Mouse (Mus musculus) forebrain, embryonic 15.5 days (tissue): Measurements from ENCODE around the gene Jade2. TPM values are rescaled to one million over a fixed set of nuclear protein-coding genes. Genes with fewer than 3 reads are reported as not detected.
A peak's percentile ranks its signal among the peaks of the same experiment; 100 is the strongest.

Source experiments
- ATAC-seq: fragments of 200-750 bp; cut with Nextera tagmentation; replicated peaks from 2 replicates; pipeline ENCODE4 v1.8.0; 2017; ENCODE audit warnings: mild to moderate bottlenecking, moderate TSS enrichment, moderate library complexity
- H3K27ac ChIP-seq: fragments of 300-500 bp; sonication (generic); replicated peaks from 2 replicates; pipeline ENCODE4 v1.5.1; 2015; ENCODE audit warnings: mild to moderate bottlenecking, inconsistent platforms
- H3K27me3 ChIP-seq: fragments of 300-500 bp; sonication (generic); 2 replicates; pipeline ENCODE4 v1.6.1; 2015; ENCODE audit warnings: inconsistent platforms
- H3K36me3 ChIP-seq: fragments of 300-500 bp; sonication (generic); 2 replicates; pipeline ENCODE4 v1.6.1; 2015; ENCODE audit warnings: mild to moderate bottlenecking, inconsistent platforms
- H3K4me1 ChIP-seq: fragments of 300-500 bp; sonication (generic); 2 replicates; pipeline ENCODE4 v1.6.1; 2015; ENCODE audit warnings: inconsistent platforms
- H3K4me2 ChIP-seq: fragments of 300-500 bp; sonication (generic); replicated peaks from 2 replicates; pipeline ENCODE4 v1.6.1; 2015; ENCODE audit warnings: mild to moderate bottlenecking, inconsistent platforms
- H3K4me3 ChIP-seq: fragments of 300-500 bp; sonication (generic); 2 replicates; pipeline ENCODE4 v1.5.1; 2015; ENCODE audit warnings: mild to moderate bottlenecking, inconsistent platforms
- H3K9ac ChIP-seq: fragments of 300-500 bp; sonication (generic); replicated peaks from 2 replicates; pipeline ENCODE4 v1.6.1; 2015; ENCODE audit warnings: mild to moderate bottlenecking, inconsistent platforms
- H3K9me3 ChIP-seq: fragments of 300-500 bp; sonication (generic); 2 replicates; pipeline ENCODE4 v1.6.1; 2016; ENCODE audit warnings: inconsistent platforms
- WGBS: fragments of 180-500 bp; shearing (Covaris S2); methylation state at CpG from one replicate; pipeline ENCODE4 v1.1.7; 2015; ENCODE audit warnings: mixed read lengths; 5-methylcytosine and 5-hydroxymethylcytosine counted together
- polyA plus RNA-seq: library from polyadenylated mRNA; unstranded; fragments of >200 nt; fragmentation: Nextera tagmentation; extraction: Ambion mirVana; gene quantifications from 2 replicates; pipeline ENCODE4 v1.2.1, GENCODE M21; 2015

Jade2 gene
- polyA plus RNA-seq, 1 experiment from 2014 or later, result 0.45 TPM

GRCm38 (mm10) chr11:51875792-51876195 is 18.3 kb upstream of the Jade2 start:
- no peak for ATAC-seq
- Histone ChIP-seq H3K27me3 (no peaks in the 10 kb centered on the region), H3K4me1 (no peaks in the 10 kb centered on the region), H3K9ac (no peak overlapping the region), H3K27ac (no peak overlapping the region), H3K36me3 (no peaks in the 10 kb centered on the region), H3K9me3 (no peaks in the 10 kb centered on the region), H3K4me3 (no peak overlapping the region), H3K4me2 (no peak overlapping the region)
- 29% methylated on average over 4 of the region's 4 CpGs for WGBS

GRCm38 (mm10) chr11:51875086-51875485 is 17.6 kb upstream of the Jade2 start:
- H3K4me3 ChIP-seq, result no peak overlapping the region
- 74% methylated on average over 1 of the region's 1 CpGs for WGBS

GRCm38 (mm10) chr11:51874266-51875036 is 17.0 kb upstream of the Jade2 start:
- Histone ChIP-seq H3K4me2 (no peak overlapping the region), H3K36me3 (no peaks in the 10 kb centered on the region), H3K9me3 (no peaks in the 10 kb centered on the region), H3K27ac (no peak overlapping the region), H3K4me3 (no peak overlapping the region), H3K27me3 (no peaks in the 10 kb centered on the region), H3K9ac (no peak overlapping the region), H3K4me1 (no peaks in the 10 kb centered on the region)
- 87% methylated on average over 7 of the region's 7 CpGs for WGBS
- no peak for ATAC-seq

More at GRCm38 (mm10) chr11:51875086-51875485, 17.6 kb upstream of the Jade2 start:
- Histone ChIP-seq H3K4me2 (no peak overlapping the region), H3K4me1 (no peaks in the 10 kb centered on the region), H3K27me3 (no peaks in the 10 kb centered on the region), H3K27ac (no peak overlapping the region), H3K9ac (no peak overlapping the region), H3K9me3 (no peaks in the 10 kb centered on the region), H3K36me3 (no peaks in the 10 kb centered on the region)
- no peak for ATAC-seq

GRCm38 (mm10) chr11:51873141-51873540 is 15.7 kb upstream of the Jade2 start:
- Histone ChIP-seq H3K4me2 (no peak overlapping the region), H3K4me1 (no peaks in the 10 kb centered on the region), H3K27me3 (no peaks in the 10 kb centered on the region), H3K4me3 (no peak overlapping the region), H3K9me3 (no peaks in the 10 kb centered on the region), H3K27ac (no peak overlapping the region), H3K36me3 (no peaks in the 10 kb centered on the region), H3K9ac (no peak overlapping the region)
- ATAC-seq, result no peak
- 91% methylated on average over 5 of the region's 5 CpGs for WGBS

- ATAC-seq, result no peak
- WGBS, result 91% methylated on average over 10 of the region's 10 CpGs
- H3K27me3 ChIP-seq, result no peaks in the 10 kb centered on the region
- no peaks in the 10 kb centered on the region for H3K9me3 ChIP-seq
- no peak overlapping the region for H3K4me2 ChIP-seq
- H3K4me3 ChIP-seq, result no peak overlapping the region
- no peaks in the 10 kb centered on the region for H3K36me3 ChIP-seq
- no peak overlapping the region for H3K27ac ChIP-seq
- no peaks in the 10 kb centered on the region for H3K4me1 ChIP-seq
- H3K9ac ChIP-seq, result no peak overlapping the region
Observed at GRCm38 (mm10) chr11:51867261-51867660, 9.8 kb upstream of the Jade2 start.

- H3K4me3 ChIP-seq, result no peak overlapping the region
- H3K27ac ChIP-seq, result no peak overlapping the region
- H3K4me2 ChIP-seq, result no peak overlapping the region
- H3K9me3 ChIP-seq, result no peaks in the 10 kb centered on the region
- H3K27me3 ChIP-seq, result no peaks in the 10 kb centered on the region
- H3K9ac ChIP-seq, result no peak overlapping the region
- H3K36me3 ChIP-seq, result no peaks in the 10 kb centered on the region
- no peaks in the 10 kb centered on the region for H3K4me1 ChIP-seq
- no peak for ATAC-seq
- 83% methylated on average over 3 of the region's 3 CpGs for WGBS
Observed at GRCm38 (mm10) chr11:51866020-51866419, 8.6 kb upstream of the Jade2 start.

- Histone ChIP-seq H3K9ac (no peak overlapping the region), H3K4me1 (peaks cover 18% of the 10 kb centered on the region), H3K9me3 (no peaks in the 10 kb centered on the region), H3K4me3 (no peak overlapping the region), H3K4me2 (no peak overlapping the region), H3K27me3 (peaks cover 7% of the 10 kb centered on the region; the same call in 1 of the 2 replicates), H3K27ac (no peak overlapping the region), H3K36me3 (no peaks in the 10 kb centered on the region)
- no peak for ATAC-seq
- WGBS, result 85% methylated on average over 8 of the region's 8 CpGs
Observed at GRCm38 (mm10) chr11:51860666-51861065, 3.2 kb upstream of the Jade2 start.

- Histone ChIP-seq H3K4me1 (peaks cover 25% of the 10 kb centered on the region), H3K9me3 (no peaks in the 10 kb centered on the region), H3K27ac (no peak overlapping the region), H3K4me2 (no peak overlapping the region), H3K27me3 (peaks cover 7% of the 10 kb centered on the region; the same call in 1 of the 2 replicates), H3K4me3 (no peak overlapping the region), H3K9ac (no peak overlapping the region), H3K36me3 (no peaks in the 10 kb centered on the region)
- ATAC-seq, result no peak
- 30% methylated on average over 2 of the region's 2 CpGs for WGBS
Observed at GRCm38 (mm10) chr11:51859561-51859960, 2.1 kb upstream of the Jade2 start.

GRCm38 (mm10) chr11:51858528-51859051 is 1.1 kb upstream of the Jade2 start:
- H3K9ac ChIP-seq, result peak overlapping the region; percentile 76
- WGBS, result 0% methylated on average over 27 of the region's 28 CpGs
- peak overlapping the region; percentile 82 for H3K4me3 ChIP-seq
- H3K36me3 ChIP-seq, result no peaks in the 10 kb centered on the region
- H3K27ac ChIP-seq, result 0 out of 2 replicates have a peak overlapping the region, but pooled peaks have one; percentile 13
- H3K27me3 ChIP-seq, result peaks cover 7% of the 10 kb centered on the region; the same call in 1 of the 2 replicates
- peak overlapping the region; percentile 100 for H3K4me2 ChIP-seq
- H3K9me3 ChIP-seq, result no peaks in the 10 kb centered on the region
- peak; percentile 14 for ATAC-seq
- H3K4me1 ChIP-seq, result peaks cover 25% of the 10 kb centered on the region

GRCm38 (mm10) chr11:51857818-51858527 is 520 bp upstream of the Jade2 start:
- WGBS, result under 1% methylated on average over 51 of the region's 52 CpGs
- Histone ChIP-seq H3K4me2 (peak overlapping the region; percentile 100), H3K36me3 (no peaks in the 10 kb centered on the region), H3K27me3 (peaks cover 7% of the 10 kb centered on the region; the same call in 1 of the 2 replicates), H3K4me3 (peak overlapping the region; percentile 82), H3K9me3 (no peaks in the 10 kb centered on the region), H3K27ac (peak overlapping the region; percentile 13), H3K4me1 (peaks cover 26% of the 10 kb centered on the region), H3K9ac (peak overlapping the region; percentile 76)
- ATAC-seq, result peak; percentile 62

GRCm38 (mm10) chr11:51856616-51857080 is 805 bp downstream of the Jade2 start:
- Histone ChIP-seq H3K27ac (no peak overlapping the region), H3K9me3 (no peaks in the 10 kb centered on the region), H3K4me1 (peaks cover 34% of the 10 kb centered on the region), H3K9ac (peak overlapping the region; percentile 76), H3K4me3 (peak overlapping the region; percentile 82), H3K27me3 (peaks cover 7% of the 10 kb centered on the region; the same call in 1 of the 2 replicates), H3K36me3 (no peaks in the 10 kb centered on the region), H3K4me2 (peak overlapping the region; percentile 100)
- under 1% methylated on average over 39 of the region's 41 CpGs for WGBS
- ATAC-seq, result peak; percentile 23; the same call in 1 of the 2 replicates
